Mouse (Mus musculus): ENCODE measurements around the gene Dusp13.

The Dusp13 gene

DNA sequence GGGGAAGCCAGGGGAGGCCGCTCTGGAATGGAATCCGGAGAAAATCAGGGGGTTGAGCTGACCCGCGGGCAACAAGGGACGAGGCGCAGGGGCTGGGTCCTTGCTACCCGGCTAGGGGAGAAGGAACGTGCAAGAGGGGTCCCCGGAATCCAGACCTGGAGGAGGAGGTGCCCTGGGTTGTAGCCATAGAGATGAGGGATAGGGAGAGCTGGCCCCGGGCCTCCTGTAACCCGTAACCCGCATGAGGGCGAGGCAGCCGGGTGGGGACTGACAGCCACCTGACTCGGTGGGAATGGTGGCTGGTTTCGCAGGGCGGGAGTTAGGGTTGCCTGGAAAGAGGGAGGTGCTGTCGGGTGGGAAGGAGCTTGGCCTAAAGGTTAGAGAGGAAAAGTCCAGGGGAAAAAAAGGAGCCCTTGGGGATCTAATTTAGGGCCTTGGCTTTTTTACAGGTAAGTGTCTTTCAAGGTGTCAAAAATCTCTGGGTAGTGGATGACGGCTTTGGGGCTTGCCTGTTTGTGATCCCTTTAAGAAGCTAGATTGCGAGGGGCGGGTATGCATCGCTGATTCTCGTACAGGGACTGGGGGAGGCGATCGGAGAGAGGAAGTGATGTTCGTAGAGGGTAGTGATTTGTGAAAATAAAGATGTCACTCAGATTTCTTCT is at the start of gene Dusp13:
Gene Dusp13, minus strand, starts transcription at position 301 of the 662 bp plus-strand sequence.
- no peak for DNase-seq (ENCODE audit: low read depth)

DNA sequence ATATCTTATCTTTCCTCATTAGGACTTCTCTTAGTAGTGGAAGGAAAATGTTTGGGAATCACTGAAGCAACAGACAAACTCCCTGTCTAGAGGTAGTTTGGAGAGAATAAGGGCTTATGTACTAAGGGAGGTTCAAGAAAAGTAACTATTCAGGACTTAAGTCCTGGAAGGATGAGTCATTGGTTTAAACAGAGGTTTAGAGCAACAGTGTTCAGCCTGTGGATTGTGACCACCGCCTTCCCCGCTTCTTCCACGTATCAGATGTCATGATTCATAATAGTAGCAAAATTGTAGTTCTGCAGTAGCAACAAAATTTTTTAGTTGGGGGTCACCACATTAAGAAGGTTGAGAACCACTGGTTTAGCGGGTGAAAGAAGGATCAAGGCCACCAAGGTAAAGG is 49.7 kb upstream of the Dusp13 start:
- DNase-seq (ENCODE audit: low read depth) = no peak

DNA sequence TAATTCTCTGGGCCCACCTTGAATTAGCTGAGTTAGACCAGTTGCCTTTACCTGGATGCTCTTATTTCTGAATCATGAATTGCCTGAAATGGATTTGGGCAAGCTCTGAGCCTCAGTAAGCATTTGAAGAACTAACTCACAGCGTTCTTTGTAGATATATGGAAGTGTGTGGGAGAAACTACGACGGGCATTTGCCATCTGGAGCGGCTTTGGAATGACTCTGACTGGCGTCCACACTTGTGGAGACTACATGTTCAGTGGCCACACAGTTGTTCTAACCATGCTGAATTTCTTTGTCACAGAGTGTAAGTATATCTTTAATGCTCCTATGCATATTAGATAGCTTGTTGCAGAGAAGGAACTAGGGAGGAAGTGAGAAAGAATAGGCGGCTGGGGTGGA is 41.3 kb upstream of the Dusp13 start:
- no peak for DNase-seq (ENCODE audit: low read depth)

DNA sequence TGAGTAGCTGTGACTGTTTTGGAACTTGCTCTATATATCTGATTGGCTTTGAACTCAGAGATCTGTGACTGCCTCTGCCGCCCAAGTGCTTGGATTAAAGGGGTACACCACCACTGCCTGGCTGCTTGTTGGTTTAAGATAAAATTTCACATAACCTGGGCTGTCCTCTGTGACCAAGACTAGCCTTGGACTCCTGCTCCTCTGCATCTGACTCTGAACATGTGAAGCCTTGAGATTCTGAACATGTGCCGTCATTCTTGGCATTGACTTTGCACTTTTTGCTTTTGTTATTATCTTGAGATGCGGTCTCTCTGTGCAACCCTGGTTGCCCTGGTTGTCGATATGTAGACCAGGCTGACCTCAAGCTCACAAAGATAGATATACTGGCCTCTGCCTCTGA is 40.7 kb upstream of the Dusp13 start:
- DNase-seq (ENCODE audit: low read depth) = no peak

GRCm38 (mm10) chr14:21790585-21791251 is 39.7 kb upstream of the Dusp13 start:
- no peak for DNase-seq (ENCODE audit: low read depth)

DNA sequence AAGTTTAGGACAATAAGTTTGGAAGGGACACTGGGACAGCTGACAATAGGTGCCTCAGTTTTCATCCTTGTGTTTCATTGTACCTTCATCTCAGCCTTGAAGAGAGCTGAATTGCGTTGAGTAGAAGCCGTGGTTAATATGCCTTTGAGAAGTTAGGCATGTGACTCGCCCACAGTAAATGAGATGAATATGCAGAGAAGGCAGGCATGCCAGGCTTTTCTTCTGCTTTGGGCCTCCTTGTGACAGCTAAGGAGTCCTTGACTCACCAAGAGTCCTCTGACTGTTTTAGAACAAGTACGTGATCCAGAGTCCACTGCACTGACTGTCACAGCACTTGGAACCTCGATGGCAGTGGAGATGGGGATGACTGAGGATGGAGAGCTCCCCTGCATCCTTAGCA is 37.1 kb upstream of the Dusp13 start:
- no peak for DNase-seq (ENCODE audit: low read depth)

- no peak for DNase-seq (ENCODE audit: low read depth)
Measured at GRCm38 (mm10) chr14:21787374-21787773, 36.4 kb upstream of the Dusp13 start.

GRCm38 (mm10) chr14:21786500-21786899 is 35.5 kb upstream of the Dusp13 start:
- DNase-seq (ENCODE audit: low read depth) = no peak

- DNase-seq (ENCODE audit: low read depth) = no peak
Measured at GRCm38 (mm10) chr14:21776201-21776600, 25.2 kb upstream of the Dusp13 start.

DNA sequence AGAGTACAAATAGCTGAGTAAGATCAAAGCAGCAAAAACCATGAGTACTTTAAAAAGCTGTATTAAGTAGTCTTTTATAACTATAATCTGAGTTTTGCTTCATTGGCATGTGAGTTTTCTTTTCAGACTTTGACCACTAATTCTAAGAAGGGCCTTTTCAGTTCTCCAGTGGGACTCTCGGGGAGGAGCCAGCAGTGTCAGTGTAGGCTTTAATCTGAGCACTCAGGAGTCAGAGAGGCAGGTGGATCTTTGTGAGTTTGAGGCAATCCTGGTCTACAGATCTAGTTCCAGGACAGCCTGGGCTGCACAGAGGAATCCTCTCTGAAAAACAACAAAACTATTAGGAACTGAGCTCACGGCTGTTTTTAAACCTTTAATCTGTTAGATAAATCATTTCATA is 23.0 kb upstream of the Dusp13 start:
- DNase-seq (ENCODE audit: low read depth) = no peak

GRCm38 (mm10) chr14:21772506-21773281 is 21.7 kb upstream of the Dusp13 start:
- DNase-seq (ENCODE audit: low read depth) = no peak

DNA sequence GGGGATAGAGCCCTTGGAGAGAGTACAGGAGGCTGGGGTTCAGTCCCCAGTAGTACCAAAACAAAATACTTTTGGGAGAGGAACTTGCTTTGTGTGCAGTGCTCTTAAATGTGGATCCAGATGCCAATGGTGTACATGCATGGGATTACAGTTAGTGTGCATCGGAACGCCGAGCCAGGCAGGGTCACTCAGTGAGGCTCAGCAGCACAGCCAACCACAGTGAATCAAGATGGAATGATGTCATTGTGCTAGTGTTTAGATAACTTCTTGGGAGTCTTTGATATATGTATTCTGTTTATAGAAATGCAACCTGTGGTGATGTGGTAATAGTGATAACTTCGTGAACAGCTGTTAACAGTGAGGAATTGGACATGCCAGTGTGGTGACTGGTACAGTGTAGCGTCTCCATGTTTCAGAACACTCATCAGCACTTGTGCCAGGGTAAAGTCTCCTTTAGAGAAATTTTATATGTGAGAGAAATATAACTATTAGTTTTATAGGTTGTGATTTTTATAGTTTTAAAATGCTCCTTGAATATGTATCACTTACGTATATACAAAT is 15.5 kb upstream of the Dusp13 start:
- no peak for DNase-seq (ENCODE audit: low read depth)

DNA sequence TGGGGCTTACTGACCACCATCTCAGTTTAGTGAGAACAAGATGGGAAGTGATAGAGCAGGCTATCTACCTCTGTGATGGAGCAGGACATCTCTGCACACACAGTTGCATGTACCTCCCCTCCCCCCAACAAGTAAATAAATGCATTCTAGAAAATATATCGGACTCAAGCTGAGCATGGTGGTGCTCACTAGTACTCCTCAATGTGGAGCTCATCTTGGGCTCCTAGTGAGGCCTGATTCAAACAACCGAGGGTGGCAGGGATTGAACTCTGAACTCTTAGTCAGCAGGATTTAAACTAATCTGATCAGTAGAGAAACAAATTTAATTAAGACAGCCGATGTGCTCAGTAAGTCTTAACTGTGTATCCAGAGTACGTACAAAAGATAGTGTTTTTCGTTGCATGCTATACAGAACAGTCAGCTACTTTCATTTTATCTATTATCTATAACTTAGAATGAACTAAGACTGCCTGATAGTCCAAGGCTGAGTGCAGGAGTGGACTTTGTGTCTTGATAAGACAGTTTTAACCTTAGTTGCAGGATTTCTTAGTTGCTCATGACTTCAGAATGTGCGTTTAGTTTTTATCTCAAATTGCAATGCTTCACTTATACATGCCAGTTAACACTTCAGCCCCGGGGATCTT is 14.9 kb upstream of the Dusp13 start:
- DNase-seq (ENCODE audit: low read depth) = no peak

- no peak for DNase-seq (ENCODE audit: low read depth)
Measured at GRCm38 (mm10) chr14:21764646-21765045, 13.7 kb upstream of the Dusp13 start.

GRCm38 (mm10) chr14:21763736-21764135 is 12.8 kb upstream of the Dusp13 start:
- DNase-seq (ENCODE audit: low read depth) = no peak

- DNase-seq (ENCODE audit: low read depth) = no peak
Measured at GRCm38 (mm10) chr14:21761560-21761959, 10.6 kb upstream of the Dusp13 start.

GRCm38 (mm10) chr14:21753367-21753766 is 2.4 kb upstream of the Dusp13 start:
- DNase-seq (ENCODE audit: low read depth) = no peak

DNA sequence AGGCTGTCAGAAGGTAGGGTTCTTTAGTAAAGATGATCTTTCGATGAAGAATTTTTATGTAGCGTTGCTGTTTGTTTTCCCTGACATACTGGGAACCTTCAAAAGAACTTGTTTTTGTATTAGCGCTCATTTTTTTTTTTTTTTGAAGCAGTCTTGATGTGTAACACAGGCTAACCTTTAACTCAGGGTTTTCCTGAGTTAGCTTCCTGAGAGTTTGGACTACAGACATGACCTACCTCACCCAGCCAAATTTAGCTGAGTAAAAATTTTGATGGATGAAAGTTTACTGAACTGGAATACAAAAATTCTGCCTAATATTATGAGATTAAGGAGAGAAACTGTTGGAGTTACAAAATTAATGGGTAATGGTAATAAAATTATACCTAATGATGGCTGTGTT is 1.4 kb upstream of the Dusp13 start:
- DNase-seq (ENCODE audit: low read depth) = no peak

DNA sequence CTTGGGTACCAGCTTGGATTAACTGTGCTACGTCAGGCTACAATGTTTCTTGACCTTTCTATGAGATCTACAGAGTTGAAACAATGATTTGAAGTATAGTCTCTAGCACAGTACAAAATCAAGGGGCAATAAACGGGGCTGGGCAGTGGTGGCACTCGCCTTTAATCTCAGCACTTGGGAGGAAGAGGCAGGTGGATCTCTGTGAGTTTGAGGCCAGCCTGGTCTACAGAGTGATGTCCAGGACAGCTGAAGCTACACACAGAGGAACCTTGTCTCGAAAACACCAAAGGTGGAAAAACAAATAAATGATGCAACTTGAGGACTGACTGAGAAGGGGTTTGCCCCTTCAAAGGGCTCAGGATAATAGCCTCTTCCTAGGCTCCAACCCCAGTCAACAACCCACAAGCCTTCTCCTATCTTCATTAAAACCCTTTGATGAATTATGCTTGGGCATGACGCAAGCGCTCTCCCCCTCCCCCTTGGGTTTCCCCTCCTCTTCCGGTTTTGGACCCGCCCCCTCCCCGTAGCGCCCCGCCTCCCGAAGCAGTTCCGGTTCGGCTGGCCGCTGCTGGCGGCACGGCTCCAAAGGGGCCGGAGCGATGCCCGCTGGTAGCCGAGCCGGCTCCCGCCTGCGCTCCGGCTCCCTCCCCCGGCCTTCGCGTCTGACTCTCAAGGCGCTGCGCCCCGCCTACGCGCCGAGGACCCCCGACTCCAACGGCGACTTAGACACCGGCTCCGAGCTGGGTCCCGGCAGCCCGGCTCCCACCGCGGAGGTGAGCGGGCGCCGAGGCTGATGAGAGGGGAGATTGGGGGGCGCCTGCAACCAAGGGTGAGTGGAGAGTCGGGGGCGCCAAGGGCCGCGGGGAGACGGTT is 737 bp downstream of the Dusp13 start, which contains the start of gene Samd8:
Gene Samd8, plus strand, starts transcription at position 524 of the 873 bp plus-strand sequence.
- peak; percentile 73 for DNase-seq (ENCODE audit: low read depth)

DNA sequence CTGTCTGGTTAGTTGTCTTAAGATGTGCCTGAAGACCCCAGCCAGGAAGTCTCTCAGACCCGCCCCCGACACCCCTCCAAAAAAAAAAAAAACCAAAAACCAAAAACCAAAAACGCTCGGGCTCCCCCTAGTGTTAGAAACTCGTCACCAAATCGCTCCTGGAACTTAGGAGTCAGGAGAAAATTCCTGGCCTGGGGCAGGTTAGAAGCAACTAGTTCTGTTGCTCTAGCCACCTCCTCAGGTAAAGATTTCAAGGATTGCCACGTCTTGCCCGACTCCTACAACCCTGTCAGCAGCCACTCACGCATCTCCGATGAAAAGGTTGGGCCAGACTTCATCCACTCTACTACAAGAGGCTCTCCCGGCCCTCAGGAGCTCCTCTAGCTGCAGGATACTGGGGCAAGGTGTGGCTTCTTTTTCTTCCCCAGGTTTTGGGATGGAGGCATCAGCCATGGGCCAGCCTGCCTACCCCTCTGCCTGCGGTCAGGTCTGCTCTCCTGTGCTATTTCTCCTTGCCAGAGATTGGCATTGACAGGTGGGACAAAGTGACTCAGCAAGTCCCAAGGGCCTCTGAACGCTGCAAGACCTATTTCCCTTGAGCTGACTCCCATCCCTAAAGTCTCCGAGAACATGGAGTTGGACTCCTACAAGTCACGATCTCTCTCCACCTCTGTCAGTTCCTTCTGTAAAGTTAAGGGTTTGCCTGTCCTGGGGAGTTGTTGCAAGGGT is 2.7 kb downstream of the Dusp13 start:
- no peak for DNase-seq (ENCODE audit: low read depth)
